ENCODE assay signal across 8 mouse cellular contexts in the genomic region with DNA sequence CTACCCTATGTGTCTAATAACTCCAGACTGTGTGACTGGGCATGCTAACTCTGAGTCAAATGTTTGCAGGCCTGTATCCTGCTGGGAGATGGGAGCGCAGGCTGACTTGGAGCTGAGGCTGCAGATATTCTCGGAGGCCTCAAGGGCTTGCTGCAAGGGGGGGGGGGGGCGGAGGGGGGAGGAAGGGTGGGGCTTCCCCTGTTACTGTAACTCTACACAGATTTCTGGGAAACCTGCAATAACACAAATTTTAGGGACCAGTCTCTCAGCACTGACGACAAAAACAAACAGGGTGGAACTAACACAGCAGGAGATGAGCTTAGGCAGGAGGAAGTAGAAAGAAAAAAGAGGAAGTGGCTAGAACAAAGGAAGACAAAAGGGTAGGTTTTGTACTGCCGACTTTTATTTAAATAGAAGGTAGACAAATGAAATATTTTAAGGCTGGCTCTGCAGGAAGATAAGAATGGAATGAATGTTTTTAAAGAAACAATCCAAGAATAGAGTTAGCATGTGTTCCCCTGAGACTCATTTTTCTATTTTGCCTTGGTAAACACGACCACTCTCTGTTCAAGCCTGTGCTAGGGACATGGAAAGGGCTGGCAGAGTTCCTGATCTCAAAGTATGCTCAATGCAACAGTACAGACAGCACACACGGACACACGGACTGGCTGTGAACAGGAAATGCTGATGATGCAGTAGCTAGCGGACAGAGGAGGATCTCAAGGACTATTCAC. TPM values are rescaled to one million over a fixed set of nuclear protein-coding genes. Genes with fewer than 3 reads are reported as not detected.
A peak's percentile ranks its signal among the peaks of the same experiment; 100 is the strongest.
DNase-seq lines count a peak whose midpoint lies in the region; ATAC-seq and TF ChIP-seq lines count a peak whose summit lies in the region.

No protein-coding gene starts in this region.

- 47% methylated on average over 9 of the region's 9 CpGs for WGBS in hindbrain, embryonic 13.5 days
- 47% methylated on average over 8 of the region's 9 CpGs for WGBS in hindbrain, embryonic 16.5 days

- no peaks in the 10 kb centered on the region for H3K9me3 ChIP-seq in hindbrain, embryonic 13.5 days
- H3K9me3 ChIP-seq in hindbrain, embryonic 16.5 days (ENCODE audit: control insufficient read depth, low read length) = no peaks in the 10 kb centered on the region
- H3K9me3 ChIP-seq in E14TG2a.4 (ENCODE audit: low read length) = no peaks in the 10 kb centered on the region

- H3K9ac ChIP-seq in hindbrain, embryonic 13.5 days = no peak overlapping the region
- H3K9ac ChIP-seq in hindbrain, embryonic 16.5 days (ENCODE audit: low read depth, low read length) = no peak overlapping the region

- TF ChIP-seq CTCF in E14TG2a.4 (conservative IDR thresholded peaks at IDR 0.05; ENCODE audit: low read length) = no peak

- no peak overlapping the region for H3K4me2 ChIP-seq in hindbrain, embryonic 13.5 days
- no peak overlapping the region for H3K4me2 ChIP-seq in hindbrain, embryonic 16.5 days (ENCODE audit: low read length)

- H3K36me3 ChIP-seq in hindbrain, embryonic 13.5 days = no peaks in the 10 kb centered on the region
- no peaks in the 10 kb centered on the region for H3K36me3 ChIP-seq in hindbrain, embryonic 16.5 days (ENCODE audit: control insufficient read depth, insufficient read depth, low read length)
- H3K36me3 ChIP-seq in E14TG2a.4 (ENCODE audit: insufficient read depth, low read length) = no peaks in the 10 kb centered on the region
- no peaks in the 10 kb centered on the region for H3K36me3 ChIP-seq in splenic B cell, adult 2 months (ENCODE audit: control insufficient read depth, insufficient read depth, low read length, poor library complexity, severe bottlenecking)

- no peaks in the 10 kb centered on the region for H3K27me3 ChIP-seq in hindbrain, embryonic 13.5 days
- H3K27me3 ChIP-seq in hindbrain, embryonic 16.5 days (replicated peaks; ENCODE audit: control insufficient read depth, insufficient read depth, low read length) = no peaks in the 10 kb centered on the region
- no peaks in the 10 kb centered on the region for H3K27me3 ChIP-seq in E14TG2a.4 (ENCODE audit: insufficient read depth, low read length)
- no peaks in the 10 kb centered on the region for H3K27me3 ChIP-seq in splenic B cell, adult 2 months (ENCODE audit: control insufficient read depth, insufficient read depth, low read length, poor library complexity, severe bottlenecking)

- H3K27ac ChIP-seq in hindbrain, embryonic 13.5 days = no peak overlapping the region
- H3K27ac ChIP-seq in hindbrain, embryonic 16.5 days (ENCODE audit: low read depth, low read length) = no peak overlapping the region

- DNase-seq in kidney, postnatal 36 days = peak; percentile 39 to 64
- peak; percentile 81 for DNase-seq in splenic B cell, adult 2 months (ENCODE audit: low read depth, low spot score)
- DNase-seq in MN1 (ENCODE audit: low spot score) = no peak
- no peak for DNase-seq in ovary, adult 18-20 months (ENCODE audit: low spot score)

- H3K4me1 ChIP-seq in hindbrain, embryonic 13.5 days (replicated peaks) = no peaks in the 10 kb centered on the region
- no peaks in the 10 kb centered on the region for H3K4me1 ChIP-seq in hindbrain, embryonic 16.5 days (ENCODE audit: control insufficient read depth, insufficient read depth, low read depth, low read length)
- peaks cover 91% of the 10 kb centered on the region for H3K4me1 ChIP-seq in E14TG2a.4 (replicated peaks; ENCODE audit: low read depth, low read length)

- peak; percentile 46; the same call in 1 of the 2 replicates for ATAC-seq in hindbrain, embryonic 13.5 days (ENCODE audit: low FRiP score)
- no peak for ATAC-seq in hindbrain, embryonic 16.5 days
- ATAC-seq in granulocyte monocyte progenitor cell, adult 5-6 weeks (replicated peaks; ENCODE audit: poor library complexity, severe bottlenecking) = peak; percentile 66

- no peak overlapping the region for H3K4me3 ChIP-seq in hindbrain, embryonic 13.5 days
- H3K4me3 ChIP-seq in hindbrain, embryonic 16.5 days (ENCODE audit: low read length) = no peak overlapping the region
- peak overlapping the region; percentile 24; the same call in 1 of the 2 replicates for H3K4me3 ChIP-seq in E14TG2a.4 (replicated peaks; ENCODE audit: low read length)

RNA-seq across cellular contexts. Expression of gene Eed, which starts 42.4 kb away (rescaled TPM):
- 34.6 and 35.5 TPM in 2 replicates for polyA plus RNA-seq in hindbrain, embryonic 13.5 days (2015; fragmentation: Nextera tagmentation; extraction: Ambion mirVana)
- polyA plus RNA-seq in hindbrain, embryonic 16.5 days (2015; fragmentation: Nextera tagmentation; extraction: Ambion mirVana) = 24.7 and 24.9 TPM in 2 replicates
- total RNA-seq in granulocyte monocyte progenitor cell, adult 5-6 weeks (2014; fragmentation: Nextera tagmentation) = 89.6 and 108 TPM in 2 replicates
- 130 and 164 TPM in 2 replicates for total RNA-seq in granulocyte monocyte progenitor cell, adult 5-6 weeks (2017)

Comparison
In these comparisons a context has a peak if more than half of its experiments do, and no peak if none do; other contexts are left out.
1. DNase-seq: peak in kidney, postnatal 36 days (2 of 2) and splenic B cell, adult 2 months (single experiment); none in MN1 (single experiment) and ovary, adult 18-20 months (single experiment).